Mouse (Mus musculus) gonadal fat pad, adult 2 months (tissue): ENCODE results near the gene Chd2. TPM values are rescaled to one million over a fixed set of nuclear protein-coding genes. Genes with fewer than 3 reads are reported as not detected.
"Not testable (repeated sequence)": the region's sequence is repeated elsewhere in the genome, so short reads cannot be mapped to it uniquely, and the experiment has no call there.

Source experiments
- DNase-seq: peaks from one replicate; pipeline ENCODE4 v3.0.0-alpha.2; 2012; ENCODE audit warnings: low read depth
- polyA plus RNA-seq: library from polyadenylated mRNA; depleted of rRNA; stranded (reverse); fragments of >200 nt; gene quantifications from 2 replicates; pipeline ENCODE4 v1.2.3, GENCODE M21; 2012

Gene Chd2
- polyA plus RNA-seq, 1 experiment, result 32.7 TPM

- no peak for DNase-seq
Observed at GRCm38 (mm10) chr7:73539116-73539682, 2.4 kb downstream of the Chd2 start.

GRCm38 (mm10) chr7:73538424-73539079, 3.1 kb downstream of the Chd2 start:
- no peak for DNase-seq

- DNase-seq, result peak; percentile 83
Observed at GRCm38 (mm10) chr7:73537634-73538423, 3.8 kb downstream of the Chd2 start.

GRCm38 (mm10) chr7:73537228-73537627, 4.4 kb downstream of the Chd2 start:
- no peak for DNase-seq

- DNase-seq, result no peak
Observed at GRCm38 (mm10) chr7:73536579-73536978, 5.1 kb downstream of the Chd2 start.

GRCm38 (mm10) chr7:73535861-73536200, 5.8 kb downstream of the Chd2 start:
- DNase-seq, result no peak

GRCm38 (mm10) chr7:73534937-73535860, 6.4 kb downstream of the Chd2 start:
- no peak for DNase-seq

- no peak for DNase-seq
Observed at GRCm38 (mm10) chr7:73533457-73533856, 8.2 kb downstream of the Chd2 start.

- no peak for DNase-seq
Observed at GRCm38 (mm10) chr7:73532916-73533315, 8.7 kb downstream of the Chd2 start.

GRCm38 (mm10) chr7:73532139-73532538, 9.5 kb downstream of the Chd2 start:
- no peak for DNase-seq

- DNase-seq, result no peak
Observed at GRCm38 (mm10) chr7:73531506-73532093, 10.0 kb downstream of the Chd2 start.

- no peak for DNase-seq
Observed at GRCm38 (mm10) chr7:73530846-73531245, 10.8 kb downstream of the Chd2 start.

- no peak for DNase-seq
Observed at GRCm38 (mm10) chr7:73530164-73530563, 11.5 kb downstream of the Chd2 start.

- DNase-seq, result no peak
Observed at GRCm38 (mm10) chr7:73529261-73529660, 12.4 kb downstream of the Chd2 start.

GRCm38 (mm10) chr7:73528377-73528894, 13.2 kb downstream of the Chd2 start:
- DNase-seq, result not testable (repeated sequence)

GRCm38 (mm10) chr7:73527225-73527624, 14.4 kb downstream of the Chd2 start:
- DNase-seq, result no peak

GRCm38 (mm10) chr7:73524454-73524952, 17.1 kb downstream of the Chd2 start:
- DNase-seq, result no peak

GRCm38 (mm10) chr7:73523608-73524259, 17.9 kb downstream of the Chd2 start:
- DNase-seq, result no peak

- no peak for DNase-seq
Observed at GRCm38 (mm10) chr7:73523183-73523582, 18.4 kb downstream of the Chd2 start.
